Mouse (Mus musculus) ovary, postnatal 36 days (tissue): Measurements from ENCODE around the gene Jade3.
"Not testable (repeated sequence)": the region's sequence is repeated elsewhere in the genome, so short reads cannot be mapped to it uniquely, and the experiment has no call there.

Experiments used
- DNase-seq: peaks from one replicate; pipeline ENCODE4 v3.0.0; 2022; ENCODE audit warnings: low spot score, mixed read lengths

The Jade3 gene

DNA sequence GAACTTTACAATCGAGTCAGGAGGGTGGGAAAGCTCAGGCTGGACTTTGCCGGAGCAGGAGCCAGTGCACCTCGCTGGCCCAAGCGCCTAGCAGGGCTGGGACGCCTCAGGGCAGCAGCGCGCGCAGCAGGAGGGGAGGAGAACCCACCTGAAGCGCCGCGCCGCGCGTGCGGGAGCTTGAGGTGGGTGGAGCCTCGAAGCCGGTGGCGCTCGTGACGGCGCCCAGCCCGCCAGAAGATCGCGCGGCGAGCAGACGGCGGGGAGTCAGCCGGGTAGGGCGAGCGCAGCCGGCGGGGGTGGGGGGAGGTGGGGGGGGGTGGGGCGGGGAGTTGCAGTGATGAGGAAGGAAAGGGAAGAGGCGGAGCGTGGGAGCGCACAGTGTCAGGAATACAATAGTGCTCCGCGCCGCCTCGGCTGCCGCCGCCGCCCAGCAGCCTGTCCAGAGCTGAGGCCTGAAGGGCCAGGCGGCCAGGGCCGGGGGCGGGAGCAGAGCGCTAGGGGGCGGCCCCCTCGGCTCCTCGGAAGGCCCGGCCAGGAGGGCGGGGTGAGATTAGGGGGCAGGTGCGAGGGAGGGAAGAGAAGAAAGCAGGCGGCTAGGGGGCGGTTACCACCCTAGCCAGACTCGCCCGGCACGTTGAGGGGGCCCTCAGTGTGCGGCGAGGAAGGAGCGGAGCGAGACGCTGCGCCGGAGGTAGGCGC is at the start of gene Jade3:
Gene Jade3, plus strand, starts transcription at position 549 of the 699 bp plus-strand sequence.
- peak; percentile 85 for DNase-seq

DNA sequence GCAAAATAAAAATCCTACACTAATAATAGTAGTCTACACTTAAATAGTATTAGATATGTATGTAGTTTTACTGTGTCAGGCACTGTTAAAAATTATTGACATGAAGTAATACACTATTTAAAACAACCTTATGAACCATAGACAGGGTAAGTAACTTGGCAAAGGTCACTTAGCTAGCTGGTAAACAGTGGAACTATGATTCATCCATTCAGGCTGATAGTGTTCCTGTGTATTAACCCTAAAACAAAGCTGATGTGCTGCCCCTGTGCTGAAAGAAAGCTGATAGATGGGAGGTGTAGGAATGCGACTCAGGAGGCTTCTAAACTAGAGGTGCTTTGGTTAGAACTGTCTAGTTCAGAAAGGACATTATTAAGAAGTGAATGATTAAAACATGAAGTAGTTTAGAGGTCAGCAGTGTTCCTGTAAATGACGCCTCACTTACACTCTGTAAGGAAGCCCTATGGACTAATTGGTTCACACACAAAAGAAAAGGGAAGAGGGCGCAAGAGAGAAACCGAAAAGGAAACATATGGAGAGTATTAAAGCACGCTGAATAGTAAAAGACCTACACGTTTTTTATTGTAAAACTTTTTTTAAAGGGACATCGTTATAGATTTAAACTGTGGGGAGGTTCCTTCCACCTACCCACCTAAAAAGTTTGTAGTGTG is 46.0 kb upstream of the Jade3 start:
- no peak for DNase-seq

DNA sequence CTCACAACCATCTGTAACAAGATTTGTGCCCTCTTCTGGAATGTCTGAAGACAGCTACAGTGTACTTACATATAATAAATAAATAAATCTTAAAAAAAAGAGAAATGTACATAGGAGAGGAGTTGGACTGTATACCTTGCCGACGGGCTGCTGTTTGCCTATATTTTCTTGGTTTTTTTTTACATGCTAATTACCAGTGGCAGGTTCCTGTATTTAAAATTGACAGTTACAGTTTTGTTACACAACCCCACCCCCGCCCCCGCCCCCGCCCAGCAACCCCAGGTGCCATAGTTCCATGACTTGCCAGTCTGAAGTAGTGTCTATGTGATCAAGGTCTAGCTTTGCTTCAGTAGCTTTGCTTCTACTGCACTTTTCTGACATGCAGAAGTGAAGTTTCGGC is 43.2 kb upstream of the Jade3 start:
- DNase-seq = no peak

DNA sequence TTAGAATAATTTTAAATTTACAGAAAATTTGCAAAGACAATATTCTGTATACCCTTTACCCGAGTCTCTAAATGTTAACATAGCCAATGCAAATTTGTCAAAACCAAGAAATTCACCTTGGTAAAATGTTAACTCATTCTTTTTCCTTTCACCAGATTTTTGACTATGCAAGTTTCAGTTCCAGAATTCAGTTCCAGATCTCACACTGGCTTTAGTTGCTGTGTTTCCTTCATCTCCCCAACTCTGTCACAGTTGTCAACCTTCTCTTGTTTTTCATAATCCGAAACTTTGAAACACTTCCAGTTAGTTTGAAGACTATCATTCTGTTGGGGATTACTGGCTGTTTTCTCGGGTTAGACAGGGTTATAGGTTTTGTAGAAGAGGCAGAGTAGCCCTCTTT is 38.5 kb upstream of the Jade3 start:
- DNase-seq = no peak

DNA sequence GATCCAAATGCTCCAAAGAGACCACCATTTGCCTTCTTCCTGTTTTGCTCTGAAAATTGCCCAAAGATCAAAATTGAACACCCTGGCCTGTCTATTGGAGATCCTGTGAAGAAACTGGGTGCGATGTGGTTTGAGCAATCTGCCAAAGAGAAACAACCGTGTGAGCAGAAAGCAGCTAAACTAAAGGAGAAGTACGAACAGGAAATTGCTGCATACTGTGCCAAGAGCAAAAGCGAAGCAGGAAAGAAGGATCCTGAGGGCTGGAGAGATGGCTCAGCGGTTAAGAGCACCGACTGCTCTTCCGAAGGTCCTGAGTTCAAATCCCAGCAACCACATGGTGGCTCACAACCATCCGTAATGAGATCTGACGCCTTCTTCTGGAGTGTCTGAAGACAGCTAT is 33.5 kb upstream of the Jade3 start:
- DNase-seq = not testable (repeated sequence)

DNA sequence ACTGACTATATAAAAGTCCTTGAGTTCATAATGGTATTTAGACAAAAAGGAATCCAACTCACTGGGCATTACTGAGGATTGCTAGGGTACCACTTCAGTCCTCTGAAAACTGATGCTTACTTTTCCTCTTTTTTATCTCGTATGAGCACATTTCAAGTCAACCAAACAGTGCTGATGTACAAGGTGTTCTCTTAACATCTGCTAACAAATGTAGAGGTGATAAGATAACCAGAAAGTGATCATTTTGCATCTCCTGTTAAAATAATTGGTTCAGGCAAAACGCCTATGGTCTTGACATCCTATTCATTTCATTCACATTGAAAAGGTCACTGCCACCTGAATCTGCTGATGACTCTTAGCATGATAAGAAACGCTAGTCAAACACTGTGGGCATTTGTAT is 32.5 kb upstream of the Jade3 start:
- no peak for DNase-seq

DNA sequence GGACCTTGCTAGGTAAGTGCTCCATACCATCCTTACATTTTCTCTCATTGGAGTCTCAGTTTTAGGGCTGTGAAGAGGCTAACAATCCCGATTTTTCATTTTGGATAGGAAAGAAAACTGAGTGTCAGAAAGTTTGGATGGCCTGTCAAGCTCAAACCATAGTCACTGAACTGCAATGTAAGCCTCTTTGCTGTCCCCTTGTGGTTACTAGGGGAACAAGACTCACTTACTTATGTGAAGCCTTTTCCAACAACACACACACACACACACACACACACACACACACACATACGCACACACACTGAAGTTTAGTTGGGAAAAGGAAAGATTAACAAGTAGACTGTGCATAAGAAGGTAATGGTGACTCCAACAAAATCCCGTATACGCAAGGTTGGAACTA is 21.4 kb upstream of the Jade3 start:
- no peak for DNase-seq

DNA sequence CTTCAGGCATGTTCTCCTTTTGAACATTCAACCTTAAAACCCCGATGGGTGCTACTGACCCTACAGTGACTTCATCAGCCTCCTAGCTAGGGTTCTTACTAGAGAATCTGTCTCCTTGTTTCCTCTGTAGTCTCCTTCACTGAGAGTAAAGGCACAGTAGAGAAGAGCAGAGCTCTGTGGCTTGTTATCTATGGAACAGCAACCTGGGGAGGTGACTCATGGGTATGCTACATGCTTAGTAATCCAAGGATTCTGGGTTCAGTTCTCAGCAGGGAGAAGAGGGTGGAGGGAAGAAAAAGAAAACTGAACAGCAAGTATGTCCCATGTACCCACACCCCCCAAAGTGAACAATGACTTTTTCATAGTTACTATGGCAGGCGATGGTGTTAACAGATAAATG is 18.6 kb upstream of the Jade3 start:
- DNase-seq = no peak

DNA sequence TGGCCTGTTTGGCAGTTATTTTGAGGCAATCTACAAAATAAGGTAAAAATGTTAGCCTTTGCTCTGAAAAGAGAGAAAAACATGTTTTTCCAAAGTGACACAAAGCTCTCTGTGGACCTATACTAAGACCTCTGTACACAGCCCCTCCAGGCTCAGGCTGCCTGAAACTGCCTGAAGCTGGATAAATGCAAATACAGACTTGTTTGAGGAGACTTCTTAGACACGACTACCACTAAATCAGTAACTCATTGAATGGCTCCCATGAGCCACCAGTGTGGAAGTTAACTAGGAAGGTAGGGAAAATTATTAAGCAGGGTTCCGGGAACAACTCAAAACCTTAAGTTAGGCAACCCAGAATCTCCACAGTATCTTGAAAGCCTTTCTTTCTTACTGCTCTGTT is 17.8 kb upstream of the Jade3 start:
- no peak for DNase-seq

DNA sequence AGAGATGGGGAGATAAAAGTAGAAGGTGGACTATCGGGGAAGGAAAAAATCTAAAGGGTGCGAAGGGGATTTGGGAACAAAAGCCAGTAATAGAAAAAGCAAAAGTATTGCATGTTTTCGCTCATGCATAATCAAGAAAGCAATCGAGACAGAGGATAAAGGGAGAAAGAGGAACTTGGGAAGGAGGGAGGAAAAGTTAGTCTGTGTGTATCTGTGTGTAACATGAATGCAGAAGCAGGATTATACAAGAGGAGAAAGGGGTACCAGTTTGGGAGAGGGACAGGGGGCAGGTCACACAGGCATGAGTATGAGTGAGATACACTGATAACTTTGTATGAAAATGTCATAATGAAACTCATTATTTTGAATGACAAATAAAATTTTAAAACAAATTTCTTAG is 14.1 kb upstream of the Jade3 start:
- DNase-seq = no peak

DNA sequence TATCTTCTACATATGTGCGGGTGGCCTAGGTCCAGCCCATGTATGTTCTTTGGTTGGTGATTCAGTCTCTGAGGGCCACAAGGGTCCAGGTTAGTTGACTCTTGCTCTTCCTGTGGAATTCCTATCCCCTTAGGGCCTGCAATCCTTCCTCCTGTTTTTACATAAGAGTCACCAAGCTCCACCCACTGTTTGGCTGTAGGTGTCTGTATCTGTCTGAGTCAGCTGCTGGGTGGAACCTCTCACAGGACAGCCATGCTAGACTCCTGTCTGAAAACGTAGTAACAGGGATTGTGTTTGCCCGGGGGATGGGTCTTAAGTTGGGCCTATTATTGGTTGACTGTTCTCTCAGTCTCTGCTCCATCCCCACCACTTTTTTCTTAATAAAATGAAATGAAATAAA is 13.3 kb upstream of the Jade3 start:
- no peak for DNase-seq

DNA sequence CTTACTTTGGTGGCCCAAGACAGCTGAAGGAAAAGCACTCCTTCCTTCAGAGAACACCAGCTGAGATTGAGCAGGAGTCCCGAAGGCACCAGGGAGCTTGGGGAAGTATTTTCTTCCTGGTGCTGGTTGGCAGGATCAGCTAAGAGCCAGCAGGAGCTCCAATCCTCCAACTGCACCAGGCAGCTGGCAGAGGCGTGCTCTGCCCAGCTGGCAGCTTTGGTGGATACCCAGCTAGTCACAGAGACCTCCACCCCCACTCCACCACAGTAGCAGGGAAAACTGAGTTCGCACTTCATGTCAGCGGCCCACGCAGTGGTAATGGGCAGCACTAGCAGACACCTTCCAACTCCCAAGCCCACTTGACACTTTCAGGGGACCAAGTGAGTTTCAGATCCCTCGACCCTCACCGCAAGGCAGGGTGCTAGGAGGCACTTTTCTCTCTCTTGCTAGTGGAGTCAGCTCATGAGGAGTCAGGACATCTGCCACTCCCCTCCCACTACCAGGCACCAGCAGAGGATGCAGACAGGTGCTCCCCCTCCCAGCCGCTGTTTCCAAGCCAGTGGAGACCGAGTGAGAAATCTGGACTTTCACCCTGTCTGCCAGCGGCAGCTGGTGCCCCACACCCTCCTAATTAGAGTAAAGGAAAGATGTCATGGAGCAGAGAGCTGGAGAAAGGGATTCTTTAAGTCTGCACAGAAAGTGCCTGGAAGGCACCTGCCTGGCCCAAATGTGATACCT is 10.4 kb upstream of the Jade3 start:
- DNase-seq = no peak

DNA sequence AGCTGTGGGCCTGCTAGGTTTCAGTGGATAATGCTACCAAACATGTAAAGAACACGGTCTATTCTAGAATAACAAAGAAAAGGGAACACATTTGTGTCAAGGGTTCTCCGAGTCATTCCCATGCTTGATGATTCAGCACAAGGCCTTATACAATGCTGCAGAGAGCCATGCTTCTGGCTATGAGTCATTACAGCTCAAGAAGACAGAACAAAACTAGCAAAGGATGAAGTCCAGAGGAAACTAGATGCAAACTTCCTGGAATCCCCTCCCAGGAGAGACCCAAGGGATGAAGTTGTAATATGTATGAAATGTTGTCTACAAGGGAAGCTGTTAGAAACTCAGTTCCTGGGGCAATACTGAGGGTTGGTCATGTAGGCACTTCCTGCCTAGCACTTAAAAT is 7.0 kb upstream of the Jade3 start:
- DNase-seq = no peak

DNA sequence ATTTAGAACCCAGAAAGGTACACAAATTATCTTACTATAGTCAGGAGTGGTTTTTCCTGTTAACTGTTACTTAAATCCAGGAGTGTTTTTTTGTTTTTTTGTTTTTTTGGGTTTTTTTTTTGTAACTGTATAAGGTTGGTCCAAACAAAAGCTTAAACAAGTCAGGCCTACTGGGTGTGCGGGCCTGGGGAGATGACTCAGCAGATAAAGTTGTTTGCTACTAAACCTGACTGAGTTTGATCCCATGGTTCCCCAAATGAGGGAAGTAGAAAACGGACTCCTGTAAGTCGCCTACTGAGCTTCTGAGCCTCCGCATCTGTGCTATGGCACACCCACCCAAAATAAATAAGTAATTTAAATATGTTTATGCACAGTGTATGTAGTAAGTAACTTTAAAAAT is 6.0 kb upstream of the Jade3 start:
- no peak for DNase-seq

DNA sequence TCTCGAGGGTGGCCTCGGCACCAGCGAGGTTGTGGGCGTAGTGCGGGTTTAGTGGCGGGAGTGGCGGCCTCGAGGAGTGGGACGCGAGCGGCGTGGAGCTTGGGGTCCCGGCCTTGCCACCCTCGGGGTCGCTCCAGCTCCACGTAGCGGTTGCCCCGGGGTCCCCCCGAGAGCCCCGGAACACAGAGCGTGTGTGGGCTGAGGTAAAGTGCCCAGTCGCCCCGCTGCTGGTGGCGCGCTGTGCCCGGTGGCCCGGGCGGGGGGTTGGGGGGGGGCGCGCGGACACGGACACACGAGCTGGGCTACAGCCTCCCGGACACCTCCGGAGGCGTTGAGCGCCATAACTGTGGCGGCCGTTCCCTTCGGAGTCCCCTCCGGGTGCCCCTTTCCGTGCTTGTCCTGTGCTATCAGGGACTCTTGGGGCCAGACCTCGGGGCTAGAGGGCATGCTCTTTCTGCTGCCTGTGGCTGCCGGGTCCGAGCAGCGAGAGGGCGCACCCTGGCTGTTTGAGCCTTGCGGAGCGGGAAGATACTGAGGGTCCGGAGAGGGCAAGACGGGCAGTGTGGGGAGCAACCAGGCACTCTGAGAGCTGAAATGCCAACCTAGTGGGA is 456 bp downstream of the Jade3 start:
- DNase-seq = peak; percentile 44

DNA sequence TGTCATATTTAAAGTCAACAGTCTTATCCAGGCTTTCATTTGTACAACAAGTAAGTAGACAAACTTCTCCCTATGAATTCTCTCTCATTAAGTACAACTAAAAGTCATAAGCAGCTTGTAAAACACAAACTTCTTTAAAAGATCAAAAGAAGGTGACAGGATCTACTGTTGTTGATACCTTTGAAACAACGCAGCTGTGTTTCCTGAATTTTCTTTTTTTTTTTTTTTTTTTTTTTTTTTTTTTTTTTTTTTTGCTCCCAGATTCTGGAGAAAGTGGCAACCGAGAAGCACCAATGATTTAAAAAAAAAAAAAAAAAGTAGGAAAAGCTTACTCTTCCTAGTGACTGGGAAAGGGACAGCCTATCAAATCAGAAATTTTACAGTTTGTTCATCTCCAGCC is 57.7 kb downstream of the Jade3 start:
- no peak for DNase-seq

DNA sequence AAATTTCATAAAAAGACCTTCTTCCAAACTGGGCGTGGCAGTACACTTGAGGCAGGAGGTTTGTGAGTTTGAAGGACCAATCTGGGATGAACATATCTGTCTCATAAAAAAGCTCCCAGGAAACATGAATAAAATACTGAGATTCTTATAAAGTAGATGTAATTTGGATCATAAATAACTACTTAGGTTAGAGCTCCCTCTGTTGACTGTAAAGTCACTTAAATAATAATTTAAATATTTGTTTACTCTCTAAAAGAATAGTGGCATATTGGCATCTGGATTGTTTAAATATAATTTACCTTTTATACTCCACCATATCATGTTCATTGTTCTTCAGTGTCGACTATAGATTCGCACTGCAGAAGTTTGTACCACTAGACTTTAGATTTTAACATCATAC is 72.2 kb downstream of the Jade3 start:
- DNase-seq = no peak

DNA sequence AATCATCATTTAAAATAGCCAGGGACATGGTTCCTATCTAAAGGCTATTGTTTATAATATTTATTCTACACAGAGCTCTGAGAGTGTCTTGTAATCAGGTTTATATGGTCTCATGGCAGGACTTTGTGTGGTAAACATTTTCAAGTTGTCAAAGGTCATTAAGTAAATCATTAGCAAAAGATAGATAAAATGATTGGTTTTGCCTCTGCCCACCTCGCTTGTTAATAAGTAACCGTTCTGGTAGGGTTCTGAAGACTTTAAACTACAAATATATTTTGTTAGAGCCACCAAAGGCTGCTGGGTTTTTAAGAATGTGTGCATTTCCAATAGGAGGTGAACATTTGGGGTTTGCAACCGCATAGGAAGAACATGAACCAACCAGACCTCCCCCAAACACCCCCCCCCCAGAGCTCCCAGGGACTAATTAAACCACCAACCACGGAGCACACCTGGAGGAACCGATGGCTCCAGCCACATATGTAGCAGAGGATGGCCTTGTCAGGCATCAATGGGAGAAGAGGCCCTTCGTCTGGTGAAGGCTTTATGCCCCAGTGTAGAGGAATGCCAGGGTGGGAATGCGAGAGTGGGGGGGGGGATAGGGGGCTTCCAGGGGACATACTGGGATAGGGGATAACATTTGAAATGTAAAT is 94.9 kb downstream of the Jade3 start:
- DNase-seq = no peak

DNA sequence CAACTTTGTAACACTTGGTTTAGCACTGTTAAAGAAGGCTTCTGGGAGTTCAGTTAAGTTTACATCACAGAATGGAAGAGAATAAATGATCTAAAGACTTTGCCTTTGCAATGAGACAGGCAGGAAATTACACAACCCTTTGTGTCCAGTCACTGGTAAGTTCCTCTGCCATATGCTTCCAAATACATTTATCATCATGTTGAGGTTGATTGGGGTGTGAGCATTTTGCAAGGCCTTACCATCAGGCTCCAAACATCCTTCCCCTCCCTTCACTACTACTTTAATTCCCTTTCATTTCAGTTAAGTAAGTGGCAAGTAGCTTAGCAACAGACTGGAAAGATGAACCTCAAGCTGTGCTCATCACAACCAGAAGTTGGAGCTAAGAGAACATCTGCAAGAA is 96.1 kb downstream of the Jade3 start:
- no peak for DNase-seq

DNA sequence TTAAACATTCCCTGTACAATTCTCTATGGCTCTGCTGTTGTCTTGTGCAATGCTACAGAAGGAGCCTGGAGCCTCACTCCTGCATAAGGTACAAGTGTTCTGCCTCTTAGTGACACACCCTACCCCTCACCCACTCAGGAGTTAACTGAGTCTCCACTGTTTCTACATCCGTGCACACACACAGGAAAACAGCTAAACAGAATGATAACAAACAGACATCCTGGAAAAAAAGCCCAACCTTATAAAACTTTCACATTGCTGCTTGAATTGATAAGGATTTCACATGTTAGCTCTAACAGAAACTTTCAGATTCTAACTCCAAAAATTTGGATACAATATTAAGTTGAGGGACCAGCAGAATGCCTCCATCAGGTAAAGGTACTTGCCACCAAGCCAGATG is 107.1 kb downstream of the Jade3 start:
- no peak for DNase-seq

DNA sequence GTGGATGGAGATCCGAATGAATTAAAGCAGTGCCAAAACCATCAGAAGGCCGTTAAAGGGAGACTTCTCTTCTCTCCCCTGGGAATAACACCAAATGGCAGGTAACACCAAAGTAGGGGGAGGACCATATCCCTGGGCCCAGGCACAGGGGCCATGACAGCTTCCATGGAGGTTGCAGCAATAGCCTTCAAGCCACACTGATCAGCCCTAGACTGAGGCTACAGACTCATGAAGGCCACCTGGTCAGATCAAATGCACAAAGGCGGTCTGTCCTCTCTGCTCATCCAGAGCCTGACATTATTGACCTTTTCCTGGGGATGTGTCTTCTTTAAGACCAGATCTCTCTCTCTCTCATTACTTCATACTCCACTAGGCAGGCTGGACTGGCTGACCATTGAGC is 118.4 kb downstream of the Jade3 start:
- DNase-seq = no peak

DNA sequence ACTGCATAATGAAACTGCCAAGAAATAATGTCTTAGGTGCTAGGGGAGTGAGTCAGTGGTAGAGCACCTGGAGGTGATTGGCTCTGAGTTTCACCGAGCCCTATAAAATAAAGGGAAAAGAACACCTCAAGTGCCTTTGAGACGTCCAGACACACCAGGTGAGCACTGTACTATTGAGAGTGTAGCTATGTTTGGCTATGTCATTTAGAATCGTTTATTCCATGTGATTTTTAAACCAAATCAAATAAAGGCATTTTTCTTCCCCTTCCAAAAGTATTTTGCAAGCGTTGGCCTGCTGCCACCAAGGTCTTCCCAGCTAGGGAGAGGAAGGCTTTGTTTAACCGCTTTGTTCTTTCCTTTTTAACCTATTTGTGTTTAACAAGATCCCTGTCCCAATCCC is 122.1 kb downstream of the Jade3 start:
- DNase-seq = peak; percentile 19
